Mouse (Mus musculus): ENCODE data around the gene Kctd4.

- TF ChIP-seq POLR2A (IDR thresholded peaks at IDR 0.05; ENCODE audit: insufficient read depth, low read depth, low read length) (no peak), CTCF (IDR thresholded peaks at IDR 0.05) (no peak), EP300 (IDR thresholded peaks at IDR 0.05; ENCODE audit: insufficient read depth, low read depth, low read length) (no peak)
Observed at GRCm38 (mm10) chr14:76005011-76005410, 50.2 kb downstream of the Kctd4 start.
